Mouse (Mus musculus): ENCODE data around the gene Rbm34. TPM values are rescaled to one million over a fixed set of nuclear protein-coding genes. Genes with fewer than 3 reads are reported as not detected.
"Not testable (repeated sequence)": the region's sequence is repeated elsewhere in the genome, so short reads cannot be mapped to it uniquely, and the experiment has no call there.

Rbm34 gene
- total RNA-seq, 1 experiment from 2014 or later = 45.2 TPM

DNA sequence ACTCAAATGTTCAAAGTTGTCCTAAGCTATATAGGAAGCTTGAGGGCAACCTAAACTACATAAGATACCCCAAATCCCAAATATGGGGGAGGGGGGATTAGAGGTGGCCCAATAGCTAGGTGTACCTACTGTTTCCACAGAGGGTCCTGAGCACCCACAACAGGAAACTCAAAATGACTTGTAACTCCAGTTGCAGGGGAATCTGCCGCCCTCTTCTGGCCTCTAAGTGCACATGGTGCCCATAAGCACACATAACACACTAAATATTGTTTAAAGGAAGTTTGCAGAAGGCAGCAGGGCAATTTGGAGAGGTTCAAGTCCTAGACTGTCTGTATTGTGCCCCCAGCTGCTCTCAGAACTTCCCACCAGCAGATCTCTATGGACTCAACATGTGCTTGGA, 43.8 kb downstream of the Rbm34 start:
- ATAC-seq (replicated peaks; ENCODE audit: insufficient number of reproducible peaks, low FRiP score, low TSS enrichment, poor library complexity, severe bottlenecking) = no peak

DNA sequence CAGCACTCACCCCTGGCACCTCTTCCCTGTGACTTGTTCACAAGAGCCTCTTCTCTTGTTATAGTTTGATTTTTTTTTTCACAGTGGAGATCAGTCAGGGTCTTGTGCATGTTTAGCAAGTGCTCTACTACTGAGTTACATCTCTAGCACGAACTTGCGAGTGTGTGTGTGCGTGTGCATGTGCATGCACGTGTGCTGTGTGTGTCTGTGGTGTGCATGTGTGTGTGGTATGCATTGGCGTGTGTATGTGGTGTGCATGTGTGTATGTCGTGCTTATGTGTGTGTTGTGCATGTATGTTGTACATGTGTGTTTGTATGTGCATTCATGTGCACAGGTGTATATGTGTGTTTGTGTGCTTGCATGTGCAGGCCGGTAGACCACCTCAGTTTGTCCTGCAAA, 47.9 kb downstream of the Rbm34 start:
- ATAC-seq (replicated peaks; ENCODE audit: insufficient number of reproducible peaks, low FRiP score, low TSS enrichment, poor library complexity, severe bottlenecking) = no peak

DNA sequence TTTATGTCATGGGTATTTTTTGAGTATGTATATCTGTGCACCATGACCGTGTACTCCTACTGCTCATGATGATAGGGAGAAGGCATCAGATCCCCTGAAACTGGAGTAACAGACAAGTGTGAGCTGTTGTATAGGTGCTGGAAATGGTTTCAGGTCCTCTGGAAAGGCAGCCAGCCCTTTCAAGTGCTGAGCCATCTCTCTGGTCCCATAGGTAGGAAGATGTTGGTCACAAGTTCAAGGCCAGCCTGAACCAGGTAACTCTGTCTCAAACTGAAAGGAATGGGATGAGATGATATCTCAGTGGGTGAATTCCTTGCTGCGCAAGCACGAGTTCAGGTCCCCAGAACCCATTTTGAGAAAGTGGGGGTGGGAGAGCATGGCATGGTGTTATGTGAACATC, 49.4 kb downstream of the Rbm34 start:
- ATAC-seq (replicated peaks; ENCODE audit: insufficient number of reproducible peaks, low FRiP score, low TSS enrichment, poor library complexity, severe bottlenecking) = no peak

DNA sequence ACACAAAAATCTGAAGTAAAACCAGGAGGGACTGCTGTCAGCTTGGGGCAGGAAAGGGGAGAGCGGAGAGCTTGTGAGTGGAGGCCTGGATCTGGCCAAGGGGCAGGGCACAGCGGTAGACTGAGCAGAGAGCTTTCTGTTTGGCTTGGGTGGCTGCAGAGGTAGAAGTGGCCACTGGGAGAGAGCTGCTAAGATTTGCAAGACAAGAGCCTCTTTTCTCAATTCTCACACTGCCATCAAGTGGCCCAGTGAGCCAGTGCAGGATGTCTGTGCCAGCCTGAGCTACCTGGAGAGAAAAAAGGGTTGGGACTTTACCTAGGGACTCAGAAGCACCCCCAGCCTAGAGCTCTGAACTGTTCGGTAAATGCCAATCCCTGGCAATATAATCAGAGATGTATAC, 50.0 kb downstream of the Rbm34 start:
- peak; percentile 79 for ATAC-seq (replicated peaks; ENCODE audit: insufficient number of reproducible peaks, low FRiP score, low TSS enrichment, poor library complexity, severe bottlenecking)

DNA sequence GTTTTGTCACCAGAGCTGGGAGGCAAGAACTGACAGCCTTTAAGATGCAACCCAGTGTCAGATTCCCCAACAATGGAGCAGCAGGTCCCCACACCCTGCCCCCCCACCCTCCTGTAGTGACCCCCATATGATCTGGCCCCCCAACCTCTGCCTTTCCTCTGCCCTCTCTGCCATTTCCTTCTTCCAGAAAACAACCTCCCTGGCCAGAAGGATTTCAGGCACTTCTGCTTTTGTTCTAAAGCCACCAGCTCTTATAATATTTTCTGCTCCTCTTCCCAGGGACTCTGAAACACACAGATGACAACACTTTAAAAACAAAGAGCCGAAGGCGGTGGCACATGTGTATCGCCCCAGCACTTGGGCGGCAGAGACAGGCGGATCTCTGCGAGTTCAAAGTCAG, 50.5 kb downstream of the Rbm34 start:
- no peak for ATAC-seq (replicated peaks; ENCODE audit: insufficient number of reproducible peaks, low FRiP score, low TSS enrichment, poor library complexity, severe bottlenecking)

DNA sequence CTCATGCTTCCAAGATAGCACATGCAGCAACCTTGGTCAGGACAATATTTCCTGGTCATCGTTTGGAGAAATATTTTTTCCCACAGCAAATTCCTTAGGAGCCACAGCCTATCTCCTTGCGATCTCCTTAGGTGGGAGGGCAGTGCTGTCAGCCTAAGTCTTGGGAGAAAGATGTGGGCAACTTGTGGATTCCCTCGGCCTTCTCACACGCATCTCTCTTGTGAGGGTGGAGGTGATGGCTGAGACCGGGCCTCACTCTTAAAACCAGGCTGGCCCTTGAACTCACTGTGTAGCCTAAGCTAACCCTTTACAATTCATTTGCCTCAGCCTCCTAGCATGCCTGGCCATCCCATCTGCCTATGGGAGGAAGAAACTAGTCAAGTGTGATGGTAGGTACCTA, 51.2 kb downstream of the Rbm34 start:
- ATAC-seq (replicated peaks; ENCODE audit: insufficient number of reproducible peaks, low FRiP score, low TSS enrichment, poor library complexity, severe bottlenecking) = no peak

DNA sequence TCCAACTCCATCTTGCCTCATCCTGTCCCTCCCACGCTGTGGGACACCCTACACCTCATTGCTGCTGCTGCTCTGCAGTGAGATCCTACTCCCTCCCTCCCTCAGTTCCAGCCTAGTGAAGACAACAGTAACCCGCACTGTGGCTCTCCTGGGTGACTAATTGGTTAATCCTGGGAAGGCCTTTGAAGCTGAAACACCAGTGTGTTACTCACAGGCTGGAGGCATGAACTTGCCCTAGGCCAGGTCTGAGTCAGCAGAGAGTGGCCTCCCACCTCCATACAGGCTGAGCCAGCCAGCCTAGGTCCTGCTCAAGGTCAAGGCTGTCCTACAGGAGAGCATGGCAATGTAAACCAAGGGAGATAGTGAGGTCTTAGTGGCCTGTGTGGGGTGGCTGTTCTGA, 51.6 kb downstream of the Rbm34 start:
- no peak for ATAC-seq (replicated peaks; ENCODE audit: insufficient number of reproducible peaks, low FRiP score, low TSS enrichment, poor library complexity, severe bottlenecking)

DNA sequence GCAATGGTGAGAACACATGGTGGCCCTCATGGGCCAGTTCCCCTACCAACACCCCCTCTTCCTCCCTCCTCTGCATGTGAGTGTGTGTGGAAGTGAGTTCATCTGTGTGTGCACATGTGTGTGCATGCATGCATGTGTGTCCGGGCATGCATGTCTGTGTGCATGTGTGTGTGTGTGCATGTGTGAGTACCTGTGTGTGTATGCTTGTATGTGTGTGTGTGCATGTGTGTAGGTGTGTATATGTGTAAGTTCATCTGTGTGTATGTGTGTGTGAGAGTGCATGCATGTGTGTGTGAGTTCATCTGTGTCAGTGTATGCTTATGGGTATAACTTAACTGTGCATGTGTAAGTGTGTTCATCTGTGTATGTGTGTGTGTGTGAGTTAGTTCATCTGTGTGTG, 52.5 kb downstream of the Rbm34 start:
- ATAC-seq (replicated peaks; ENCODE audit: insufficient number of reproducible peaks, low FRiP score, low TSS enrichment, poor library complexity, severe bottlenecking) = no peak

DNA sequence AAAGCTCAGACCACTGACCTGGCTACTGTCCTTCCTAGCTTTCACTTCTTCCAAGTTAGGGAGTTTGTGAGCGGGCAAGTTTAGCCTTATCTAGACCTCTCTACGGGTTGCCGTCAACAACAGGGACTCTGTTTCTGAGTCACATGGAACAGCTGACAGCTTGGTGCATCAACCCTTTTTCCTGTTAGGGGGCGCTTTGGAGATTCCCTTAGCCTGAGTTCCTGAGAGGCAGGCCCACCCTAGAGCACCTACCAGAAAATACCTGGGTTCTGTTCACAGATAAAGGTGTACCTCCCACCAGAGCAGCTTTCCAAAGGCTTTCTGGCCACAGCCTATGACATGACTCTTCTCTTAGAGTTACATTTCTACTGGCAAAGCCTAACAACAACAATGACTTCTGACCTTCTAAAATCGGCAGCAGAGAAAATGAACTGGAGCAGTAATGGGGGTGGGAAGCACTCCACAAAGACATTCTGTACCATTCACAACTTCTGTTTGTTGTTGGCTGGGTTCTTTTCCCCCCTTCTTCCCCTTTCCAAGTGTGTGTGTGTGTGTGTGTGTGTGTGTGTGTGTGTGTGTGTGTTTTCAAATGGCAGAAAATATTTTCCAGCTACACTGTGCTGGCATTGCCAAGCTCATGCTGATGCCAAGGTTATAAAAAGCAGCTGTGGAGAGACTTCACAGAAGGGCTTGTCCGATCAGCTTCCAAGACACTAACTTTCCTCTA, 53.5 kb downstream of the Rbm34 start:
- no peak for ATAC-seq (replicated peaks; ENCODE audit: insufficient number of reproducible peaks, low FRiP score, low TSS enrichment, poor library complexity, severe bottlenecking)

DNA sequence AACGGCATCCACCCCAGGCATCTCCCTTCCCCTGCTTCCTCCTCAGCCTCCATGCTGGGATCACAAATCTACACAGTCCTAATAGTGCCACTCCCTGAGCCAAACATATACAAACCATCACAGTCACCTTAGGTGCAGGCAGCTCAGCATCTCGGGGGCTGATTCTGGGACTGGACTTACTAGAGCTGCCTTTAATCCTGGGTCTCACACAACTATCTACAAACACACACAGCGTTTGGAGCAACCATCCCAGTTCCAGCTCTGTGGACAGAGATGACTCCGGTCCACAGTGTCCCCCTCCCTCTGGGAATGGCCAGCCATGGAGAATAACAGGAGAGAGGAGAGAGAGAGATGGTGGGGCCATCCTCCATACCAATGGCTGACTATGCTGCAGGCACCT, 54.3 kb downstream of the Rbm34 start:
- ATAC-seq (replicated peaks; ENCODE audit: insufficient number of reproducible peaks, low FRiP score, low TSS enrichment, poor library complexity, severe bottlenecking) = no peak

DNA sequence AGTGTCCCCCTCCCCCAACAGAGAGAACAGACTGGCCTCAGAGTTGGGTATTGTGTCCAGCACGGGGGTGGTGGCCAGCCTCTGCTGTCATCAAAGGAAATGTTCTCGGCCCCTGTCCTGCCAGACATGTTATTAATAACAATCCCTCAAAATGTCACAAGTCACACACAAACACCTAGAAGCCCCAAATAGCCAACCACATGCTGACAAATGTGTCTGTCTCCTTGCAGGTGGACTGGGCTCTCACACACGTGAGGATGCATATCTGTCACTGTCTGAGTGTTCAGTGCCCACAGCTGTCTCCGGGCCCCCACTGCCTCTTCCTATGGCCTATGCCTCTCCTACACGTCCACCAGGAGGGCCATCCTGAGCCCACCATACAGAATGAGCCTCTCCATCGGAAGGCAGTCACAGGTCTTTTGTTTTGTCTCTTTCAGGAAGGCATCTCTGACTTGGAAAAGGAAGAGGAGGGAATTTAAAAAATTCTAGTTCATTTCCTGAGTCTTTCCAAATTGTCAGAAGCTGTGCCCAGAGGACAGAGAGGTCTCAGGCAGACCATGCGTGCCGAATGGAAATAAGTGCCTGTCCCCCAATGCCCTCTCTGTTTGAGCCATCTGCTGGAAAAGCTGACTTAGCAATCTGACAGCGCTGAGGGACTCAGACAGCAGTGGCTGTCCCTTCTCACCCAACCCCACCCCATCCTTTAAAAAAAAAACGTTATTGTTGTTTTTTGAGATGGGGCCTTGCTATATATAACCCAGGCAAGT, 56.1 kb downstream of the Rbm34 start:
- ATAC-seq (replicated peaks; ENCODE audit: insufficient number of reproducible peaks, low FRiP score, low TSS enrichment, poor library complexity, severe bottlenecking) = no peak

DNA sequence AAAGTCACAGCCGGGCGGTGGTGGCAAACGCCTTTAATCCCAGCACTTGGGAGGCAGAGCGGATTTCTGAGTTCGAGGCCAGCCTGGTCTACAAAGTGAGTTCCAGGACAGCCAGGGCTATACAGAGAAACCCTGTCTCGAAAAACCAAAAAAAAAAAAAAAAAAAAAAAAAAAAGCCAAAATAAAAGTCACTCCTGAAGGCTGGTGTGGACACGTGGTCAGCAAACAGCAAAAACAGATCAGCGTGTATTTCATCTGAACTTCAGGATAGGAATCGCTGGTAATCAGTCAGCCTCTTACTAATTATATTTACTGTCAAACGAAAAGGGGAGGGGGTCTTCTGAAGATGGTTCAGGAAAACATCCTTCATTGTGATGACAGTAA, 56.8 kb downstream of the Rbm34 start:
- not testable (repeated sequence) for ATAC-seq (replicated peaks; ENCODE audit: insufficient number of reproducible peaks, low FRiP score, low TSS enrichment, poor library complexity, severe bottlenecking)

DNA sequence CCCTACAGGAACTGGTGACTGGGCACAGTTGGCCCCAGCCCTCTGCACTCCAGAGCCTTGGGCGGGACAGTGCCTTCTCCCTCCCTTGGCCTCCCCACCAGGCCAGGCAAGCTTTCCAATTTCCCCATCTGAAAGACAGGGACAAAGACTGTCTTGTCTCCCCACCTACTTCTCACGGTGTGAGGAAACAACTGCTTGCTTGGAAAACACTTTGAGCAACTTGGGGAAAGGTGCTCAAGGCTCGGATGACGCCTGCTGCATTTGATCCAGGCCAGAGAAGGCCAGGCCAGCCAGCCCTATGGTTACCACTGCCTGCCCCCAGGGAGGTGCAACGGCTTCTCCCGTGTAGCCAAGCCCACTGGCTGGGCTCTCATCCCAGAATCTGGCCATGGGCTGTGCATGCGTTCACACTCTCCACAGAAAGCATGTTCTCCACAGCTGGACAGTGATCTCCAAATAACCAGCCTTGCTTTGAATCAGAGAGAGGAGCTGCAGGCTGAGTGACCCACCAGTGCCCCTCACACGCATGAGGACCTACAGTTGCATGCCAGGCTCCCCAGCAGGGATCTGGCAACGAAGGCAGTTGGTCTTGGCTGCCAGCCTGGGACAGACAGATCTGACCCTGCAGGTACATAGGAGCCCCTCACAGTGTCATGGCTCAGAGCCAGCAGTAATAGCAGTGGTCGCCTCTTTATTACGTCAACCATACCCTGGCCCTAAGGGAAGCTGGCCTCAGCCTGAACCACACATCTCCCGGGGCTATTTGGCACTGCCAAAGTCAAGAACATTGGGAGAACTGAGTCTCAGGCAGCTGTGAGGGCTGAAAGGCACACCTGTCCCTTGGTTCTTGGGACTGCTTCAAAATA, 57.4 kb downstream of the Rbm34 start:
- ATAC-seq (replicated peaks; ENCODE audit: insufficient number of reproducible peaks, low FRiP score, low TSS enrichment, poor library complexity, severe bottlenecking) = no peak

DNA sequence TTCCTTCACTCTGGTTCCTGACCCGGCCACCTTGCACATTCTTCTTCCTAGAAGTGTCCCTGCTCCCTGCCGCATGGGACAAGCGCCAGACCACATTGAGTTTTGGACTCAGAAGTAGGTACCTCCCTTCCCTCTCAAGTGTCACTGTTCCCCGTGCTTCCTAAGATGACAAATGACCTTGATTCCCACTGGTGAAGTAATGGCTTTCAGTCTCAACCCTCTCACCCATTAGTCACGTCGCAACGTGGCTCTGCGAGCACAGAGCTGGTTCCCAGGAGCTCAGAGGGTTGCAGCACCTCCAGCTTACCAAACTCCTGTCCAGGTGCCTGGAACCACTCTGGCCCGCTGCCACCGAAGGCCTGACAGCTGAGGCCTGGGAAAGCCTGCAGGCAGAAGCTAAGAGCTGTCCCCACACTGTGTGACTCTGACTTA, 61.5 kb downstream of the Rbm34 start:
- ATAC-seq (replicated peaks; ENCODE audit: insufficient number of reproducible peaks, low FRiP score, low TSS enrichment, poor library complexity, severe bottlenecking) = no peak

DNA sequence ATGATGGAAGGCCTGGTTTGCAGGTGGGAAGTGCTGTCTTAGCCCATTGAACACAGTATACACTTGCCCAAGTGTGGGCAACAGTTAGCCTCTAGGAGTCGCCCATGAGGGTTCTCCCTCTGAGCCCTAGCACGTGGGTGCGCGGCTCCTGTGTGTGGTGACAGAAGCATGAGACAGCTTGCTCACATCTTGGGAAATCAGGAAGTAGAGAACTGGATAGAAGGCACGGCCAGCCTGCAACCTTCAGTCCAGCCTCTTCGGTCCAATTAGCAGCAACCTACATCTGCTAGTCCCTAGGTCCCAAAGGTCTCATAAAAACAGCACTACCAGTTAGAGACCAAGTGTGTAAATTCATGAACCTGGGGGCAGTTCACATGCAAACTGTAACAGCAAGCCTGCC, 62.1 kb downstream of the Rbm34 start:
- peak; percentile 83 for ATAC-seq (replicated peaks; ENCODE audit: insufficient number of reproducible peaks, low FRiP score, low TSS enrichment, poor library complexity, severe bottlenecking)

DNA sequence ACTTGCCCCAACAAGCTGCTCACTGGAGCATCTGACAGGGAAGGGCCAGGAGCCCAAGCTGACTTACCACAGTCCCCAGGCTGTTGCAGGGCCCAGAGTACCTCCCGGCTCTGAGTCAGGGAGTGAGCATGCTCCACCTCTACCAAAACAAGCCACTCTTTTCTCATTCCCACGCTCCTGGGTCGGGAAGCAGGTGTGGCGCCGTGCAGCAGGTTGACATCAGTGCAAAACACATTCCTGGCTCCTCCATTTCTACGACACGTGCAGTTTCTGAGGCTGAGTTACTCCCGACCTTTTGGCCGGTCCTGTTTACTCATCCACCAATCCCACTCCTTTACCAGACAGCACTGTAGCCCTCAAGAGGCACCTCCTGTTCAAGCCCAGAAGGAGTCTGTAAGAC, 62.9 kb downstream of the Rbm34 start:
- no peak for ATAC-seq (replicated peaks; ENCODE audit: insufficient number of reproducible peaks, low FRiP score, low TSS enrichment, poor library complexity, severe bottlenecking)

DNA sequence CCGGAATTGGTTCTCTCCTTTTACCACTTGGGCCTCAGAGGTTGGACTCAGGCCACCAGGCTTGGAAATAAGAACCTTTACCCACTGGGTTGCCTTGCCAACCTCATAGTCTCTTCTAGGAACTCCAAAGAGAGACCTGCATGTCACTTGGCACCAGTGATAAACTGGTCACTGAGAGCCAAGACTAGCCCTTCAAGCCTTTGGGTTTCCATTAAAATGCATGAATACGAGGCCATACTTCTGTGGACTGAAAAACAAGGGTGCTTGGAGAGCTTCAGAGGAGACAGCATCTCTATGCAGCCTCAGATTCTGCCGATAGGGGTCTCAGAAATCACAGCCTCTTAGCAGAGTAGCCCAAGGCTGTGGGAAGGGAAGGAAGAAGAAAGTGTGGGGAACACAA, 63.5 kb downstream of the Rbm34 start:
- no peak for ATAC-seq (replicated peaks; ENCODE audit: insufficient number of reproducible peaks, low FRiP score, low TSS enrichment, poor library complexity, severe bottlenecking)

DNA sequence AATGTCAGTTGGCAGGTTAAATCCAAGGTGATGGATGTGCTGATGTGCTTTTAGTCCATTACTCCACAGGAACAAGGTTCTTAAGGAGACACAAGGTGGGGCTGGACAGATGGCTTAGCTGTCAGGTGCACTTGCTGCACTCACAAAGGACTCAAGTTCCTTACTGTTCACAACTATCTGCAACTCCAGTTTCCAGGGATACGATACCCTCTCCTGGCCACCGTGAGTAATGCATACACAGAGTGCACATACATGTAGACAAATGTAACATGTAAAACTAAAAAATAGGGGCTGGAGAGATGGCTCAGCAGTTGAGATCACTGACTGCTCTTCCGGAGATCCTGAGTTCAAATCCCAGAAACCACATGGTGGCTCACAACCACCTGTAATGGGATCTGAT, 65.5 kb downstream of the Rbm34 start:
- no peak for ATAC-seq (replicated peaks; ENCODE audit: insufficient number of reproducible peaks, low FRiP score, low TSS enrichment, poor library complexity, severe bottlenecking)

DNA sequence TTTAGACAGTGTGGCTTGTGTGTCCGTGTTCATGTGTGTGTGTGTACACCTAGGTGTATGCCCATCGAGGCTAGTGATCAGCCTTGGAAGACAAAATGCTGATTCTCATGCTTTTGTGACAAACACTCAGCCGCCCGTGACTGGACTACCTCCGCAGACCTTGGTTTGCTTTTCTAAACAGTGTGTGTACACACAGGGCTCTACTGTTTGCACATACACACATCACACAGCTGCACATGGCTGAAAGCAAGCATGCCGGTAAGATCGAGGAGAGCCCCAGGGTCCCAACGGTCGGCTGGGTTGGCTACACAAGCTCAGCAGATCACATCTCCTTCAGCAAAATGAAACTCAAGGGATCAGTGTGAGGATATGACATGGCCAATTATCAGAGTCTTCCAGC, 66.9 kb downstream of the Rbm34 start:
- no peak for ATAC-seq (replicated peaks; ENCODE audit: insufficient number of reproducible peaks, low FRiP score, low TSS enrichment, poor library complexity, severe bottlenecking)

Data from monocyte, adult 5-6 weeks (primary cell).